Mouse (Mus musculus): ENCODE results near the gene Hdac5. TPM values are rescaled to one million over a fixed set of nuclear protein-coding genes. Genes with fewer than 3 reads are reported as not detected.

Gene Hdac5
- total RNA-seq (2021), result 79.9 and 117 TPM in 2 replicates
- long read RNA-seq, transcript Hdac5-204 (27 exons, 3,788 nt), result major isoform, 12 of 82 reads
- long read RNA-seq, partial matches to known transcripts, result 39 of 82 reads
- long read RNA-seq, other reads (novel, unspliced or antisense), result 29 of 82 reads

DNA sequence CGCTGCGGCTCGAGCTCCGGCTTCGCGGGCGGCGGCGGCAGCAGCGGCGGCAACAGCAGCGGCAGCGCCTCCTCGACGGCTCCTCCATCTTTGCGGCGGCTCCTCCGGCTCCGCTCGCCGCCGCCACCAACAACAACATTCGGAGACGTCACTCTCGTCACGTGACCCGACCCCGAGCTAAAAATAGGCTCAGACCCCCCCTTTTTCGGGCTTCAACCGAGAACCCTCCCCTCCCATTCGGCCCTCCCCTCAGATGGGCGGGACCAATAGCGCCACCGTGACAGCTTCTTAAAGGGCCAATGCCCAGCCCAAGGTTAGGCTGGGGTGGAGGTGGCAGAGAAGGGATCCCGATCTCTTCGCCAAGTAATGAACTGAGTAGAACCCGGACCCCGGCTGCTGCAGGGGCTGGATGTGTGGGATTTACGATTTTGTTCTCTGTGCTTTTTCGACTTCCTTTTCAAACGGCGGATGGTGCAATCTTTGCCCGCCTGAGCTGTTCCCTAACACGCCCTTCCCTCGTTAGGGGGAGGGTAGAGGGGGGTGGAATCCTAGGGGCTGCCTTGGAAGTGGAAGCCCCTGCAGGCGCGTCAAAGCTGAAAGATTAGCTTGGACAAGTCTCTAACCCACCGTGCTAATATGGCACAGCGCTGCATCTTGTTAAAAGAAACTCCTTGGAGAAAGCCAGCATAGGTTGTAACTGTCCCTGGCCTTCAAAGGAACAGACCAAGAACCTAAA lies at the start of gene Hdac5:
Hdac5 (minus strand) TSS at position 161 of the 736 bp plus-strand sequence.
- DNase-seq, result peak; percentile 96

DNA sequence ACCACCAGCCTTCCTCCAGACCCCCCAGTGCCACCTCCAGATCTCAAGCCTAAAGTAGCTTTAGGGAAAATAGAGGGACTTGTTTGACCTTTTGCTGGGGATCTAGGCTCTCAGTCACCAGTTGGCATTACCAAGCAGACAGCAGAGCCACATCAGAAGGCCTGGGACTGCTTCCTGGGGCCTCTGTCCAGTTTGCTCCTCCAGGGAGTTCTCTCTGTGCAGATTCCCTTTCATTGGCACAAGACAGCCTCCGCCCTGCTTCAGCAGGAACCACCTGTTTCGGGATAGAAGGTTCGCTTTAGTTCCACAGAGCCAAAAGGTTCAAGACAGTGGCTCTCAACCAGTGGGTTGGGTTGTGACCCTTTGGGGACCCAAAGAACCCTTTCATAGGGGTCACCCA lies 49.6 kb upstream of the Hdac5 start:
- DNase-seq, result no peak

DNA sequence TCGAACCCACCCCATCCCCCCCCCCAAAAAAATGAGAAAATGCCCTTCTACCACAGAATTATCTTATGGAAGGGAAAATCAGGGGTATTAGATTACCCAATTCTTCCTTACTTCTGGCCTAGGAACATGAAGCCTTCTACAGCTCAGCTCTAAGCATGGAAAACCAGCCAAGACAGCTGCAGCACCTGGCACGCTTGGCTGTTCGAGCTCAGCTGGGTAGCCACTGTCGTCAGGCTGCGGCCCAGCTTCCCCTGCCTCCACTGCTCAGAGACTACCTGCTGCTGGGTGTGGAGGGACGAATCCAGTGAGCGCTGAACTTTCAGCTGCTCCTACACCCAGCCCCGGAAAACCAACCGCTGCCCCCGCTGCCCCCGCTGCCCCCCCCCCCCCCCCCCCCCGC lies 47.8 kb upstream of the Hdac5 start:
- DNase-seq, result no peak

DNA sequence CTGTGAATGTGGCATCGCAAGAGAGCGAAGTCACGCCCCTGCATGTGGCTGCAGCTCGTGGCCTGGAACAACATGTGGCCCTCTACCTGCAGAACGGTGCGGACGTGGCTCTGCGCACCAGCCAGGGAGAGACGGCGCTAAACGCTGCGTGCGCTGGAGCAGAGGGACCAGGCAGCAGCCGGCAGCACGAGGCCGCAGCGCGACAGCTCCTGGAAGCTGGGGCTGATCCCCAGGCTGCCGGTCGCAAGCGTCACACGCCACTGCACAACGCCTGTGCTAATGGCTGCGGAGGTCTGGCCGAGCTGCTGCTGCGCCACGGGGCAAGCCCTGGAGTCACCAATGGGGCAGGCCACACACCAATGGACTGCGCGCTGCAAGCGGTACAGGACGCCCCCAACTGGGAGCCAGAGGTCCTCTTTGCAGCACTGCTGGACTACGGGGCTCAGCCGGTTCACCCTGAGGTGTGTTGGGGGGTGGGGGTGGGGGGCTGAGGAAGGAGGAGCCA lies 46.5 kb upstream of the Hdac5 start:
- DNase-seq, result peak; percentile 51

DNA sequence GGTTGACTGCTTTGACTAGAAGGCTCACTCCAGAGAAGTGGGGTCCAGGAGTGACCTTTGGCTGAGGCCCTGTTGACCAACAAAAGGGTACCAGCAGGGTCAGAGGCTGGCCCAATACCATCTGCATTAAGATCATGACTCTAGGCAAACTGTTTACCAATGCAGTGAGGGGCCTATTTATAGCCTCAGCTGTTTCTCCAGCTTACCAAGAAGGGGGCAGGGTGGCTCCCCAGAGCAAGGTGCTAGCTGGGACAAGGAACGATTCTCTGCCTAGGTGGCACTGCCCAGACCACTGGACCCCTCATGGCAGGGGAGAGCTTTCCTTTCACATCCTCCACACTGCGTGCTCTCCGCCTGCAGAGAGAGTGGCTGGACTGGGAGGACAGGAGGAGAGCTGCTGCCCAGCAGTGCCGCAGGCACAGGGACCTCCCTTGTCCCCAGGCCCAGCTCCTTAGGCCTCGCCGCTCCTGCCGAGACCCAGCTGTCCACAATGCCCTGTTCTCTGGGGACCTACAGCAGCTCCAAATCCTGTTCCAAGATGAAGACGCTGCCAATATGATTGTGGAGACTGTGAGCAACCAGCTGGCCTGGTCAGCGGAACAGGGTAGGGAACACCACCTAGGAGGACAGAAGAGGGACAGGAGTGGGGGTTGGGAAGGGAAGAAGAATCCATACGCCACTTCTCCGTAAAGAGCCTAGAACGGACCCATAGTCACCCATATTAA lies 38.7 kb upstream of the Hdac5 start, which contains the start of gene Asb16:
Asb16 (plus strand) TSS at position 224 of the 725 bp plus-strand sequence.
- no peak for DNase-seq

DNA sequence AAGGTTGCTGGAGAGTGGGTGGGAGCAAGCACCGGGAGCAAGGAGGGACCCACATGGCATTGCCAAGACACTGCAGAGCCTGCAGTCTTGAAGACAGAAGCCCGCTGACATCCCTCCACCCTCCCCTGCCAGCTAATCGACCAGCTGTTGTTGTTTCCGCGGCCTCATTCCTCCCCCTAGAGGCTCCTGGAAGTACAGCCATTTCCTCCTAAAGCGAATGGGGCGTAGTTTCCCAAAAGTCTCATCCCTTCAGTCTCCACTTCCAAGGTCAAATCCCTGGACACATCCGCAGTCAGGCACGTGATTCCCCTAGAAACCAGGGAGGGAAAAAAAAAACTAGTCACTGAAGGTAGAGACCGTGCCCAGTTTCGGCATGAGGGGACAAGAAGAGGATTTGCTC lies 37.5 kb upstream of the Hdac5 start:
- DNase-seq, result peak; percentile 70

DNA sequence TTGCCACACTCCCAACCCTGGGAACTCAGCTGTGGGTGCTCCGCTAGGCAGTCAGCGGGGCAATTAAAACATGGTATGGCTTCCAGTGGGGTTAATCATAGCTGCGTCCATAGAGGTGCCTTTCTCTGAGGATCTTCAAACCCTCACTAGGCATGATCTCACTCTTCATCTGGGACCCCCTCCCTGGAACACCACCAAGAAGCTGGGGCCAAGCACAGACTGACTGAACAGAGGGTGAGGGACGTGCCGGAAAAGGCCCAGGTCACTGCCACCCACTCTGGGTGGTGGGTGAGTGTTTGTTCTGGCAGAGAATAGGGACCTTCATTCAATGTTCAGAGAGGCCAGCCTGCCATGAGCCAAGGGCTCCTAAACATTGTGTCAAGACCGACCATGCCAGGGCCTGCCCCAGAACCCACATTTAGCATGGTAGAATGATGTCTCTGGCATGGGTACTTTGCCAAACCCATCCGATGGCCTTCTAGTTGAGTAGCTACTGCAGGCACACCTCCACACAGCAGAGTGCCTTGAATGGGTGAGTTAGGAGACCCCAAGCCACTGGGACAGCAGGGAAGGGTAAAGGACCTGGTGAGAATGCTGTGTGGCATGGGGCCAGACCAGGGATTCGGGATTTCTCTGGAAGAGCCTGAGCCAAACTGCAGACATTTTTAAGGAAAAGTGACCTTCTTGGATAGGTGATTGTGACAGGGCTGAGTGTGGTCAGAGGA lies 36.8 kb upstream of the Hdac5 start:
- DNase-seq, result no peak

DNA sequence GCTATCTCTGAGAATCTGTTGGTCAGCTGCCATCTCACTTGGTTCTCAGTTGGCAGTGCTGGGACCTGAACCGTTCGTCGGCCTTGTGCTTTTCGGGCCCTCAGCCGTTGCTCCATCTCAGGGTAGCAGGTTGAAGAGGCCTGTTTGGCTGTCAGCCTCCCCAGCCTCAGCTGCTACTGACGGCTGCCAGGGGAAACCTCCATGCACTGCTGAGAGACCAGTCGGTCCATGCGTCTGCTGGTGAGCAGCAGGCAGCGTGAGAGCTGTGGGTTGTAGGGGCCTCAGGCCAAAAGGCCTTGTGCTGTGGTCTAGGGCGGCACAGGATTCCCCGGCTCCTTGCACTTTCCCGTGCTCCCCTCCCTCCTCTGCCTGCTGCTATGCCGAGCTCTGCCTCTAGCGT lies 35.9 kb upstream of the Hdac5 start:
- DNase-seq, result no peak

DNA sequence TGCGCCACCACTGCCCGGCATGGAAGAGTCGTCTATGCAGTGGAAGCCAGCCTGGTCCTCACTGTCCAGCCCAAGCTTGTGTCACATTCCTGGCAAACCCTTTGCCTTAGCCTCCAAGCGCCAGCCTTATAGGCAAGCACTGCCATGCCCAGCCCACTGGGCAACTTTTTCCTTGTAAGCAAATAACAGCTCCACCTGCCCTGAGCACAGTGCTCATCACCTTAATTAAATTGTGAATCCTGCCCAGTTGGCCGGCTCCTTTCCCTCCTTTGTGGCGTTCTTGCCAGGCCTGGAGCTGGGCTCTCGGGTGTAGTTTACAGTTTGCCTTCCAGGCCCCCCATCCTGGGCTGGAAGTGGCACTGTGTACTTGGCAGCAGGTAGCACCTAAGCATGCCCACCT lies 33.2 kb upstream of the Hdac5 start:
- no peak for DNase-seq

DNA sequence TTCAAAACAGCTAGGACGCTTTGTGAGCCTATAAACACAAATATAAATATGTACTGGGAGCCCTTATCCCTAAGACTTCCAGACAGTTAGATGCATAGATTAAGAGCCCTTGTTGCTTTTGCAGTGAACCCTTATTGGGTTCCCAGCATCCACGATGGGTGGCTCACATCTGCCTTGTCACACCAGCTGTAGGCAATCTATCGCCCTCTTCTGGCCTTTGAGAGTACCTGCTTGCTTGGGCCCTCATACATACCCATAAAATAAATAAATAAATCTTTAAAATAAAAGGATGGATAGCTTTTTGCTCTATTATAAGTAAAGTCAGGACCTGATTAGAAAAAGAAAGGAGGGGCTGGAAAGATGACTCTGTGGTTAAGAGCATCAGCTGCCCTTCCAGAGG lies 28.6 kb upstream of the Hdac5 start:
- DNase-seq, result no peak

DNA sequence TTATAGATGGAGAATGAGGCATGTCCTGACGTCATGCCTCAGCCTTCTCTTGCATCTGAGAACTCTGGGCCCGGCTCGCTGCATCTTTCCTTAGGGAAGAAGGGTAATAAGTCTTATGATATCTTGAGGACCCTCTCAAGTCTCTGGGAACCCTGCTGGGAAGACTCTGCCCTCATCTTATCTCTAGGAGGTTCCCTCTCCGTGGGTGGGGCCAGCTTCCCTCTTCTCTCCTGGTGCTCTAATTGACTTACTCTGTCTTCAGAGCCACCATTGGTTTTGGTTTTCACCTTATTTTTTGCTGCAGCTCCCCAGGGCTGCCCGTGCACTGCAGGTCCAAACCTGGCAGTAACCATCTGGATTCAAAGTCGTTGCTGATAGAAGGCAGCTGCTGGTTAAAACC lies 28.1 kb upstream of the Hdac5 start:
- no peak for DNase-seq

DNA sequence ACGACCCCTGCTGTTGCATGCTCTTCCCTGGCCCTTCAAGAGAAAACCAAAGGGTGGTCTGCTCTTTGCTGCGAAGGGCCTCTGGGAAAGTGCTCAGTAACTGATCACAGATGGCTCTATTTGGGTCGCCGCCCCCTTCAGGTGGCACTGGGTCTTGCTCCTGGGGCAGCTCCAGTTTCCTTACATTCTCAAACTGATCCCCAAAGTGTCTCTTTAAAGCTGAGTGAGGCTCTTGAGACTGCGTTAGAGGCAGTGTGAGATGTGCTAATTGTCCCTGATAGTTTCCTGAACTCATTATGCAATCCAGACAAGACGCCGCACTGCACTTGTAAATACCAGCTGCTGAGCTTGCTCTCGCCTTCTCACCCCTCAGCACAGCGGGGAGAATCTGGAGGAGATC lies 27.5 kb upstream of the Hdac5 start:
- no peak for DNase-seq

DNA sequence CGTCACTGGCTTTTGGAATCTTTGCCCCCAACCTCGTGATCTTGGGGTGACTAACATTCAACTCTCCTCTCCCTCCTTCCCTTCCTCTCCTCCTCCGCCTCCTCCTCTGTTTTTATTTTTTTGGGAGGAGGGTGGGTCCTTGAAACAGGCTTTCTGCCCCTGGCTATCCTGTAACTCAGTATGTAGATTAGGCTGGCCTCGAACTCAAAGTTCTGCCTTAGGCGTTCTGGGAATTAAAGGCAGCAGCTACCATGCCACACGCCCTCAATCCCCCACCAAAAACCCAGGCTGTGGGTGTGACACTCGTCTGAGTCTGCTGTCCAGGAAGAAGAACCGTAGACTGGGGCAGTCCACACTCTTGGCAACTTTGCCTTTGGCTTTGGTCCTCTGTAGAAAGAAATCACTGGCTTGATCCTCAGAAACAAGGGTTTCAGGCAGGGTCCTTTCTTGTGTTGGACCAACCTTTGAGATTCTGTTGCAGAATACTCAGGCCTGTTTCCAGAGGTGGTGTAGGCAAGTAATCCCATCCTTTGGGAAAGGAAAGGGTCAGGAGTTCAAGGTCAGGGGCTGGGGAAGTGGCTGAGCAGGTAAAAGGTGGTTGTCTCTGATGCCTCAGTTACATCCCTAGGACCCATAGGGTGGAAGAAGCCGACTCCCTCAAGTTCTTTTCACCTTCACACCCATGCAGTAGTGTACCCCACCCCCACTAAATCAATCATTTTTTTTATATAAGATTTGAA lies 19.6 kb upstream of the Hdac5 start:
- DNase-seq, result no peak

DNA sequence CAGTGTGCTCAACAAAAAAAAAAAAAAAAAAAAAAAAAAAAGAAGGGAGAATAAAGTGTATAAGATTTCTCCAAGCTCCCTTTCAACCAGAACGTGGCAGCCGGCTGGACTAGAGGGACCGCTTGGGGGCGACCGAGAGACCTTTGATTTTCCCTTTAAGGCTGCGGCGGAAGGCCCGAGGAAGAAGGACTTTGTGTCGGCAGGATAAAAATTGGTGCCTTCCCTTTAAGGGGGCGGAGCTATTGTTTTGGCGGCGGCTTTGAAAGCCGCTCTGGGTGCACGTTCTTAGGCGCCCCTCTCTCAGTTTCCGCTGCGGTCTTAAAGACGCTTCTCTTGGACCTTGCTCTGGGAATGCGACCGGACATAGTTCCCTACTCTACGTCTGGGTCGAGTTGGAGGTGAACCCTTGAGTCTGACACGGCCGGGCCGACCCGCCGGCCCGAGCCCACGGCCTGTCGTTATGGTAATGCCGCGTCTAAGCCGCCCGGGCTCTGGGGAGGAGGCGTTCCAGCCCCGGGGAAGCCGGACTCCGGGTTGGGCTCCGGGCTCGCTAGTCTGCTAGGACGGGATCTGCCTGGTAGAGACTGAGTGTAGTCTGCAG lies 18.8 kb upstream of the Hdac5 start, which contains the start of gene BC030867:
BC030867 (plus strand) TSS at position 253 of the 601 bp plus-strand sequence.
- peak; percentile 88 for DNase-seq

DNA sequence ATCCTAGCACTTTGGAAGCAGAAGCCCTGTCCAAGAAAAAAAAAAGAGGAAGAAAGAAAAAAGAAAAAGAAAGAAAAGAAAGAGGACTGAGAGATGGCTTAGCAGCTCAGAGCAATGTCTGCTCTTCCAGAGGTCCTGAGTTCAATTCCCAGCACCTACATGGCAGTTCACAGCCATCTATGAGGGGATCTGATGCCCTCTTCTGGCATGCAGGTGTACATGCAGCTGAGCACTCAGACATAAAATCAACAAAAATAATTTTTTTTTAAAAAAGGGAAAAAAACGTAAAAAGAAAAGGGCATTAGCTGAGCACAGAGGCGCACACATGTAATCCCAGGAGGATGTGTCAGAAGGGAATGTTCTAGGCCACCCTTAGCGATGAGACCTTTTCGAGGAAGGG lies 16.9 kb upstream of the Hdac5 start:
- no peak for DNase-seq

DNA sequence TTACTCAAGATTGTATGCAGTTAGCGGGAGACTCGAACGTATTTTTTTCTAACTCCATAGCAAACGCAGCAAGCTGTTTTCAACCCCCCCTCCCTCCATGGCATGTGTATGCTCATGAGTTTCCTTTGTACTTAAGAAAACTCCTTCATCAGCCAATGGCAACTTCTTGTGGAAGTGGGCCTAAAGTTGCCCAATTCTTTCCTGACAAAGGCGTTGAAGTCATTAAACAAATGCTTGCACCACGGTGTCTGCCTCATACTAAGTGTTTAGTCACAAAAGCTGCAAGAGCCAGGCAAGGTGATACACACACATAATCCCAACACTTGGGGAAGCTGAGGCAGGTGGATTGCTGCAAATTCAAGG lies 16.3 kb upstream of the Hdac5 start:
- DNase-seq, result no peak

DNA sequence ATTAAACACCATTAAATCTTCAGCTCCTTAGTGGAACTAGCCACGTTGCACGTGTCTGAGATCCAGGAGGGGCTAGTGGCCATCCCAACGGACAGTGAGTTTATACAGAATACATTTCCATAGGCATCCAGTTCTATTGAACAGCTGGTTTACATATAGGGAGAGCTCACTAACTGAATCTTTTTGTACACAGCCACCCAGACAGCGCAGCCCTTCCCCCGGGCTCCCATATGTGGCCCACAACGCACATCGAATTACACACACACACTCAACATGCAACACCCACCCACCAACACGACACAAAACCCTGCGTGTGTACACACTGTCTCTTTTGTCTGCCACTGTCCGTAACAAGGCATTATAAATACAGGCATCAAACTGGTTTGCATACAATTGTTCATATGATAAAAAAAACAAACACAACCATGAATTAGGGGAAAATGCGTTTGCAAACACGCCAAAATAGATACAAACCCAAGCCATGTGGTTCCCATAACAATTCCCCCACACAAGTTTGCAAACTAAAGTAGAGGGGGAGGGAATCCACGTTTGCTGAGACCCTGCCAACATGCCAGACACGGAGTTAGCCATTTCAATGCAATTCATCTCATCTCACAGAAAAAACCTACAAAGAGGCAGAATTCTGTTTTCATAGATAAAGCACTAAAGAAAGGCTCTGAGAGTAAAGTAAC lies 15.8 kb upstream of the Hdac5 start:
- no peak for DNase-seq

DNA sequence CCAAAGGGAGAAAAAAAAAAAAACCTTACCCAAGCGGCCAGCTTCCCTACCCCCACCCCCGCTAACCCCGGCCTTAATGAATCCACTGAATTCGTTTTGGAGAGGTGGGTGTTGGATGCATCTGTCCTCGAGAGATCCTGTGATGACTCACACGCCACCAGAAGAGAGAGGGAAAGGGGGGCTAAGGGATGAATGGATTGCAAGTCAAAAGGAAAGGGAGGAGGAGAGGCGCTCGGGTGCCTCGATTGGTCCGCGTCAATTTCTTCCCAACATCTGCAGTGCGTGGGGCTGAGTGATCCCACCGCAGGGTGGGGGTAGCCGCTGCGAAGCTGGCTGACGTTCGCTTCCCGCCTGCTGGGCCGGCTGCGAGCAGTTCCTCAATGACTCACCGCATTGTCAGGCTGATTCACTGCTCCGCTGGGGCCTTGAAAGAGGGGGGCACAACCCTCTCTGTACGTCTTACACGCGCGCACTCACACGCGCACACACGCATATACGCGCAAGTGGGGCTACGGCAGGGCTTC lies 15.0 kb upstream of the Hdac5 start:
- peak; percentile 75 for DNase-seq

DNA sequence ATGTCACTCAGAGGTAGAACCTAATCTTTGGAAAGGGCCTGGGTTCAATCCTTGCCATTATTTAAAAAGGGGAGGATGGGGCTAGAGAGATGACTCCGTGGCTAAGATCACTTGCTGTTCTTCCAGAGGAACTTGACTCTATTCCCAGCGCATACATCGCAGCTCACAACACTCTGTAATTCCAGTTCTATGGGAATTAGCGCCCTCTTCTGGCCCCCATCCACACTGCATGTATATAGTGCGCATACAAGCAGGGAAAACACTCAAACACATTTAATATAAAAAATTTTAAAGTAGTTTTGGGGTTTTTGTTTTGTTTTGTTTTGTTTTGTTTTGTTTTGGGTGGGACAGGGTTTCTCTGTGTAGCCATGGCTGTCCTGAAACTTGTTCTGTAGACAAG lies 11.9 kb upstream of the Hdac5 start:
- no peak for DNase-seq

DNA sequence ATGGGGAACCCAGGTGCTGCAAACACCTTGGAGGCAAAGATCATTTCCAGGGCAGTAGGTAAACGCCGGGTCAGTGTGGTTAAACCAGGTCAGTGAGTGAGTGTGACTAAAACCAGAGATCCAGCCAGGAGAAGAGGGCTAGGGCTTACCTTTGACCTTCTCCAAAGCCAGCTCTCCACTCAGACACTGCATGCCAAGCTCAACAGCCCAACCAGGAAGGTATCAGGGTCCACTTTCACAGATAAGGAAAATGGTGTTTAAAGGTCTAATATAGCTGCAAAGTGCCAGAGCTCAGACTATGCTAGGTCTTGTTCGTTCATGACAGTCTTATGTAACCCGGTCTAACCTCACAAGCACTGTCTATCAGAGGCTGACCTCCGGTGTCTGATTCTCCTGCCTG lies 11.3 kb upstream of the Hdac5 start:
- DNase-seq, result no peak

DNA sequence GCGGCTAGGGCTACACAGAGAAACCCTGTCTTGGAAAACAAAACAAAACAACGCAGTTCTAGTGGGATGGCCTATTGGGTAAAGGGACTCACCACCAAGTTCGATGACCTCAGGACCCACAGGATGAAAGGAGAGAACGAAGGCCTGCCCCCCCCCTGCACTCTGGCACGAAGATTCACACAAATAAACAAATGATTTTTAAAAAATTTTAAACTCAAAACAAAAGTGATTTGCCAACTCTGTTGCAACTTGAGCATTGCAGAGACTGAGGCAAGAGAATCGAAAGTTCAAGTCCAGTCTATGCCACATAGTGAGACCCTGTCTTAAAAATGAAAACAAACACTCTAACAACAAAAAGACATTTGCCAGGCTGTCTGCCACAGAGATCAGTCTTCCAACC lies 10.7 kb upstream of the Hdac5 start:
- DNase-seq, result no peak

All from adrenal gland, postnatal 25 days (tissue).